25 mouse cellular contexts compared by ENCODE assay signal in genomic region chr5:64207800-64208199, GRCm38 (mm10).
"Had no signal": no experiment of that assay in that cellular context is flagged by ENCODE, and none has a peak within 500 bp of the region (broad histone marks: within the 10 kb centered on the region; RNA-seq: fewer than 3 reads in every experiment).

No protein-coding gene starts in this region.

- H3K9ac ChIP-seq: limb, embryonic 12.5 days; limb, embryonic 15.5 days; liver, embryonic 14.5 days; liver, postnatal 0 days; lung, embryonic 14.5 days; midbrain, embryonic 12.5 days; neural tube, embryonic 12.5 days had no signal

- H3K36me3 ChIP-seq: limb, embryonic 12.5 days; limb, embryonic 15.5 days; midbrain, embryonic 12.5 days; neural tube, embryonic 12.5 days had no signal

- H3K9me3 ChIP-seq: limb, embryonic 12.5 days; limb, embryonic 15.5 days; midbrain, embryonic 12.5 days; neural tube, embryonic 12.5 days had no signal

- H3K4me2 ChIP-seq: limb, embryonic 12.5 days; limb, embryonic 15.5 days; liver, embryonic 11.5 days; lung, embryonic 14.5 days; midbrain, embryonic 12.5 days; neural tube, embryonic 12.5 days had no signal

- ATAC-seq: liver, postnatal 0 days; lung, postnatal 0 days; midbrain, embryonic 16.5 days had no signal

- DNase-seq: kidney, adult 2 months; kidney, postnatal 25 days; layer of hippocampus, postnatal 36 days; left cerebral cortex, postnatal 4 days; liver, postnatal 0 days; lung, embryonic 14.5 days; right cerebral cortex, adult 18-20 months; right cerebral cortex, postnatal 14 days; right cerebral cortex, postnatal 4 days; thymus, adult 2 months; thymus, postnatal 14 days; thymus, postnatal 4 days had no signal

- H3K4me3 ChIP-seq: layer of hippocampus, adult 2 months; left cerebral cortex, adult 2 months; limb, embryonic 12.5 days; limb, embryonic 15.5 days; midbrain, embryonic 12.5 days; neural tube, embryonic 12.5 days had no signal

- H3K4me1 ChIP-seq: limb, embryonic 12.5 days; limb, embryonic 15.5 days; midbrain, embryonic 12.5 days; neural tube, embryonic 12.5 days had no signal

- H3K27me3 ChIP-seq: limb, embryonic 12.5 days; limb, embryonic 15.5 days; midbrain, embryonic 12.5 days; neural tube, embryonic 12.5 days had no signal

- H3K27ac ChIP-seq: kidney, postnatal 0 days; layer of hippocampus, adult 2 months; left cerebral cortex, adult 2 months; limb, embryonic 12.5 days; limb, embryonic 15.5 days; liver, embryonic 14.5 days; macrophage; midbrain, embryonic 12.5 days; neural tube, embryonic 12.5 days; stomach, postnatal 0 days had no signal
